Mouse (Mus musculus) olfactory bulb, adult 2 months (tissue): ENCODE measurements around the gene Cops2. TPM values are rescaled to one million over a fixed set of nuclear protein-coding genes. Genes with fewer than 3 reads are reported as not detected.

Experiments used
- H3K27ac ChIP-seq: fragments of 200-500 bp; 2 replicates; pipeline ENCODE4 v1.5.1; 2012; ENCODE audit warnings: low read depth, low read length; ENCODE audit not compliant: insufficient read depth
- H3K4me1 ChIP-seq: fragments of 200-500 bp; 2 replicates; pipeline ENCODE4 v1.6.1; 2012; ENCODE audit warnings: low read length; ENCODE audit not compliant: control insufficient read depth, insufficient read depth
- H3K4me3 ChIP-seq: fragments of 200-500 bp; 2 replicates; pipeline ENCODE4 v1.5.1; 2012; ENCODE audit warnings: mild to moderate bottlenecking, low read depth, low read length, moderate library complexity; ENCODE audit not compliant: insufficient read depth
- CTCF ChIP-seq: fragments of 200-500 bp; IDR thresholded peaks from 2 replicates; pipeline ENCODE4 v1.5.1; 2012; ENCODE audit warnings: low read depth, mild to moderate bottlenecking, low read length, moderate library complexity; ENCODE audit not compliant: insufficient read depth
- POLR2A ChIP-seq: fragments of 200-500 bp; IDR thresholded peaks from 2 replicates; pipeline ENCODE4 v1.6.1; 2012; ENCODE audit warnings: mild to moderate bottlenecking, low read depth, low read length, moderate library complexity; ENCODE audit not compliant: insufficient read depth
- WGBS: fragments of 180-500 bp; shearing (Covaris S2); methylation state at CpG from one replicate; pipeline ENCODE4 v1.1.7; 2018; 5-methylcytosine and 5-hydroxymethylcytosine counted together
- polyA plus RNA-seq: library from polyadenylated mRNA; stranded (reverse); fragments of >200 nt; gene quantifications from 2 replicates; pipeline ENCODE4 v1.2.4, GENCODE M21; 2012; ENCODE audit warnings: low replicate concordance; ENCODE audit not compliant: missing spikeins, insufficient read depth, insufficient read length

Gene Cops2
- polyA plus RNA-seq = not detected in 2 replicates

DNA sequence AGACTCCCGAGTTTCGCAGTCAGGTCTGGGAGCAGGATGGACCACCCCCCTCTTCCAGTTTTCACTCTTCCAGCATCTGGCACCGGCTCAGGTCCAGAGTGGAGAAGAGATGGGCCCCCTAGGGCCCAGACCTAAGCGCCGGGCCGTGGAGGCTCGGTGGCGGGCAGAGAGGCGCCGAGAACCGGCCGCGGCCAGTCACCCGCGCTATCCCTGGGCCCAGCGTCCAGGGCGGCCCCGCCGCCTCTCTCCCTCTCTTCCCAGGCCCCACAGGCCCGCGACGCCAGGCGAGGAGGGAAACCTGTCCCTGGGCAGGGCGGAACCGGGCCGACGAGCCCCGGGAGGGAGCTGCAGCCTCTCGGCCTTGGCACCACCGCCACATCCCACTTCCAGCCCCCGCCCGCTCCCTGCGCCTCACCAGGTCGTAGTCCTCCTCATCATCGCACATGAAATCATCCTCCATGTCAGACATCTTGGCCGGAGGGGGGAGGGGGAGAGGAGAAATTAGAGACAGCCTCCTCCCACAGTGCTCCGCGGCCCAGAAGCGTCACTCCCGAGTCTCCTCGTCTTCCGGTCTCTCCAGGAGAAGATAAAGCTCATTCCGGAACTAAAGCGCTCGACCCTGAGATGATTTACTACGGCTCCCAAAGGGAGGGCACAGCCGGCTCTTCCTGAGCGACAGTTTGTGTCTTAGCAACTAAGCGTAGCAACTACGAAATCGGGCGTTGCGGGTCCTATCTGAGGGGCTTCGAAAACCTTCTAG lies at the start of gene Cops2, which contains the start of gene Galk2:
Gene Cops2 (minus strand): TSS at position 619 of the 760 bp plus-strand sequence.
Gene Galk2 (plus strand): TSS at position 589 of the 760 bp plus-strand sequence.
- under 1% methylated on average over 54 of the region's 54 CpGs for WGBS
- peak; percentile 44; the same call in 1 of the 2 replicates for TF ChIP-seq POLR2A
- TF ChIP-seq CTCF = no peak

DNA sequence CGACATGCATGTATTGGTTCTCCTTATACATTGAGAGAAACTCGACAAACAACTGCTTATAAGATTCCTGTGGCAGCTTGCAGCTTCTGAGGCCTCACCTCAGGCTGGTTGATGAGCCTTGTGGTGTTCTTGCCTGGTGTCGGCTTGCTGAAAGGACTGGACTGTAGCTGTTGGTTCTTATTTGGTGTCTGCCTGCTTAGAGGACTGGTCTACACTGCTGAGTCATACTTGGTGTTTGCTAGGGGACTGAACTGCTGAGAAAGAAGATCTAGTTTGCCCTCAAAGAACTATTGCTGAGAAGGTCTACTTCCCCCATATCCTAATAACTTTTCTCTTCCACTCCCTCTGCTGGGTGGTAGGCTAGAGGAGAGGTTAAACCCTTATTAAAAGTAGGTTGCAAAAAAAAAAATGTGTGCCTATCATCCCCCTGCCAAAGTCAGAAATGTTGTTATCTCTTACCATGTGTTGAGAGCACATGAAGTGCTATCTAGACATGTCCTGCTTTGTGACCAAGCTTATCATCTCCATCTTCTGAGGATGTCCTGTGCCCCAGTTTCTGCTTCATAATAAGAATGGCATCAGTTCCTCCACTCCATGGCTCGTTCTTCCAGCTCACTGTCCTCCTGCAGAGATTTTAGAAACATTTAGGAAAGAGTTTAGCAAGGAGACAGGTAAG lies 48.8 kb upstream of the Cops2 start:
- 87% methylated on average over 4 of the region's 4 CpGs for WGBS
- Histone ChIP-seq H3K4me3 (no peak overlapping the region), H3K27ac (no peak overlapping the region), H3K4me1 (no peaks in the 10 kb centered on the region)
- TF ChIP-seq CTCF (no peak), POLR2A (no peak)

More for the DNA sequence above, at the start of gene Cops2, which contains the start of gene Galk2:
- H3K27ac ChIP-seq = peak within 1 kb of the TSS; percentile 86
- H3K4me1 ChIP-seq = no peaks in the 10 kb centered on the region
- H3K4me3 ChIP-seq = peak within 1 kb of the TSS; percentile 94

DNA sequence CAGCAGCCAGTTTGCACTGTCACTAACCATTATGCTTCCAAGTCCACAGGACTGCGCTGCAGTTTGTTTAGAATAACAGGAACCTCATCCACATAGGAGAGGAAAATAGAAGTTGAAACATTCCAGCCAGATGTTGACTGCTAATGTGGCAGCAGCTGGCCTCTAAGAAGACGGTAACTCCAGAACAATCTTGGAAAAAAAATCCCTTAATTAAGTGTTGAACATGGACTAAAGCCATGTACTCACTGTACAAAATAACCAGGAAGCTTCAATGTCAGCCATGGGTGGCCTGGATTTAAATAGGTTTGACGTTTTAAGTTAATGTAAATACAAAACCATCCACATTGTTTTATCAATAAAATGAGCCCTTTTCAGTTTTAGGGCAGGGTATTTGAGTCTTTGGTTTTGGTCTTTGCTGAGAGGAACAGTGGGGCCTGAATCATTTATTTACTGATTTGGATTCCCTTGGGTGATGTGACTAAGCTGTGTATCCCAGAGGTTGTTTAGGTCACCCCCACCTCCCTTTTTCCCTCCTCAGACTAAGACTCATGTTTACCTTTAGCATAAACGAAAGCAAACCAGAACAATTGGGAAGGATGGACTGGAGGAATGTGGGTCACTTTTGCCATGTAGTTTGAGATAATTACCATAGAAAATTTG lies 47.6 kb upstream of the Cops2 start:
- 78% methylated on average over 4 of the region's 4 CpGs for WGBS
- Histone ChIP-seq H3K4me3 (no peak overlapping the region), H3K27ac (no peak overlapping the region), H3K4me1 (no peaks in the 10 kb centered on the region)
- no peak for TF ChIP-seq POLR2A
- no peak for TF ChIP-seq CTCF

DNA sequence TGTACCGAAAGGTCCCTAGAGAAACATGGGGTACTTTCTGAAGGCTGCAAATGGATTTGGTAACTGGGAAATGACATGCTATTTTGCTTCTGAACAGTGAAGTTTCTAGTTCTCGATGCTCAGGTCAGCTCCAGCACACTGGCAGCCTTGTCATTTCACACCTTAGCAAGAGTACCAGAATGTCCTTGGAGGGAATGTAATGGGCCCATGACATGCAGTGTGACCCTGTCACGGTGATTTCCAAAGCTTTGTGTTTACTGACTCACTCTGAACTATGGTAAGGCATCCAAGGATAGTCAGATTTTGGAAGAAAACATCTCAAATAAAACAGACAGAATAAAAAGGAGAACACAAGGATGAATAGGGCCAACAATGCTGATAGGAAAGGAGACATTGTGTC lies 42.5 kb upstream of the Cops2 start:
- no peak for TF ChIP-seq POLR2A
- no peak for TF ChIP-seq CTCF
- 94% methylated on average over 3 of the region's 3 CpGs for WGBS
- H3K4me3 ChIP-seq = no peak overlapping the region
- no peak overlapping the region for H3K27ac ChIP-seq
- H3K4me1 ChIP-seq = no peaks in the 10 kb centered on the region

DNA sequence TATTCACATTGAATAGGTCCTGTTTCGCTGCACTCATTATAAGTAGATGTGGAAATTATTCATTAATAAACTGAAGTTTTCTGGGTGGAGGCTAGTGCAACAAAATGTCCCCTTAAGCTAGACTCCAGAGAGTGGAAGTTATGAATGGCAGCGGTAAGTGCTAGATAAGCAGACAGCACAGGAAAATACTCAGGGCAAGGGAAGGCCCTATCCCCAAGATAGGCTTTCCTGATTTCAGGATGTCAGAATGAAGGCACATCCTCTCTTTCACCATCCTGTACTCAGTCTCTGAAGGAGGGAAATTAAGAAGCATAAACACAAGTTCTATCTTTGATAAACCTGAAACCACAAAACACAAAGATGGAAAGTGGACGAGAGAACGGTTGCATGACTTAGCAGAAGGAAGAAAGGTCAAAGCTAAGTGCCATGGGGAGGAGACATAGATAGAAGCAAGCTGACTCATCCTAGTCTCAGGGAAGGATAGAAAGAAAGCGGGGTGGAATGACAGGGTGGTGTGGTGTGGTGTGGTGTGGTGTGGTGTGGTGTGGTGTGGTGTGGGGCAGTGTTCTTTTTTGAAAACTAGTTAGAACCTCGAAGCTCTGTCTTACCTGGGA lies 42.0 kb upstream of the Cops2 start:
- Histone ChIP-seq H3K27ac (no peak overlapping the region), H3K4me1 (no peaks in the 10 kb centered on the region), H3K4me3 (no peak overlapping the region)
- WGBS = 79% methylated on average over 6 of the region's 6 CpGs
- TF ChIP-seq POLR2A = no peak
- TF ChIP-seq CTCF = no peak

DNA sequence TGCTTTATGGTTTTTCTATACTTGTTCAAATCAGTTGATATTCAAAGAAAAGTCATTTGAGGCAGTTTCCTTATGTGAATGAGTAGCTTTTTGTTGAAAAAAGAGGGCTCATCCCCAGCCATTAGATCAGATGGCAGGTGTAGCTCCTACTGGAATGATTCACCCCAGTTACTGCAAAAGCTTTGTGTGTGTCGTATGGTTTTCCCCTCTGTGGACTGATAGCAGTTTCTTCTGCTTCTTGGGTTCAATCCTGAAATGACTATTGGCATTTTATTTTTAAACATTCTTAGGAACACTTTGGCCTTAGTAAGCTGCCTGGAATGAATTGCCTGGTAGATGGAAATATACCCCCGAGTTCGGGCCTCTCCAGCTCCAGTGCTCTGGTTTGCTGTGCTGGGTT lies 37.4 kb upstream of the Cops2 start:
- TF ChIP-seq POLR2A (no peak), CTCF (no peak)
- Histone ChIP-seq H3K4me1 (no peaks in the 10 kb centered on the region), H3K4me3 (no peak overlapping the region), H3K27ac (no peak overlapping the region)
- WGBS = 93% methylated on average over 3 of the region's 3 CpGs

GRCm38 (mm10) chr2:125895099-125895498 lies 36.2 kb upstream of the Cops2 start:
- TF ChIP-seq CTCF (no peak), POLR2A (no peak)
- WGBS = 40% methylated on average over 4 of the region's 4 CpGs

GRCm38 (mm10) chr2:125893096-125893495 lies 34.2 kb upstream of the Cops2 start:
- WGBS = 22% methylated on average over 6 of the region's 6 CpGs

More at GRCm38 (mm10) chr2:125895099-125895498, 36.2 kb upstream of the Cops2 start:
- H3K4me1 ChIP-seq = no peaks in the 10 kb centered on the region
- no peak overlapping the region for H3K4me3 ChIP-seq
- H3K27ac ChIP-seq = no peak overlapping the region

More at GRCm38 (mm10) chr2:125893096-125893495, 34.2 kb upstream of the Cops2 start:
- H3K4me3 ChIP-seq = no peak overlapping the region
- no peaks in the 10 kb centered on the region for H3K4me1 ChIP-seq
- H3K27ac ChIP-seq = no peak overlapping the region
- no peak for TF ChIP-seq POLR2A
- TF ChIP-seq CTCF = no peak
